Mouse (Mus musculus) mouse embryonic stem cell (cell line): ENCODE results near the gene Ciapin1.

ENCODE experiments used
- in situ Hi-C, 2 experiments: fragments of 300-500 bp; cut with MboI; formaldehyde crosslinking; loops; 1 replicate in 1 of 2; 3 replicates in 1 of 2; pipeline ENCODE4 v1.14.3; 2019 to 2020; ENCODE audit warnings: low sequenced_read_pairs in 2 of 2, low pct_unique_long_range_greater_than_20kb in 1 of 2, mixed read lengths in 1 of 2; ENCODE audit not compliant: unreplicated experiment in 1 of 2

Ciapin1 gene

GRCm38 (mm10) chr8:94770945-94771344, 67.2 kb downstream of the Ciapin1 start:
- in situ Hi-C loops = no loop called here
